Mouse (Mus musculus): Measurements from ENCODE around the gene Cyp1a2. TPM values are rescaled to one million over a fixed set of nuclear protein-coding genes. Genes with fewer than 3 reads are reported as not detected.

The Cyp1a2 gene
- total RNA-seq (2012; rRNA removed) (not detected in 2 replicates), total RNA-seq (2014; rRNA removed) (not detected in 2 replicates), polyA plus RNA-seq (2012; ENCODE audit: insufficient read length, low read depth) (not detected in 2 replicates)

GRCm38 (mm10) chr9:57683520-57683919 is at the start of gene Cyp1a2:
TSS of gene Cyp1a2 (minus strand) at chr9:57683703.
- no peak within 1 kb of the TSS for H3K27ac ChIP-seq (ENCODE audit: insufficient read depth, low read depth)
- no peaks in the 10 kb centered on the region for H3K9me3 ChIP-seq (replicated peaks; ENCODE audit: low read length)
- H3K4me2 ChIP-seq (ENCODE audit: insufficient read depth, low read depth, poor library complexity, severe bottlenecking), result no peak within 1 kb of the TSS
- H3K36me3 ChIP-seq (replicated peaks in 1 of 2; ENCODE audit: control insufficient read depth in 1 of 2, insufficient read depth in 1 of 2, low read length in 1 of 2), result no peaks in the 10 kb centered on the region
- in situ Hi-C loops (cut with MboI; ENCODE audit: low pct_ligation_motif_present, low pct_unique_long_range_greater_than_20kb, low sequenced_read_pairs) (no loop called here), dilution Hi-C loops (cut with MboI; ENCODE audit: extremely low pct_ligation_motif_present, extremely low pct_unique_long_range_greater_than_20kb, low sequenced_read_pairs) (no loop called here)
- no peak for DNase-seq (ENCODE audit: extremely low read depth)
- no peaks in the 10 kb centered on the region for H3K79me2 ChIP-seq (replicated peaks; ENCODE audit: control insufficient read depth, extremely low read depth, insufficient read depth, poor library complexity, severe bottlenecking)
- no peak for TF ChIP-seq ZC3H11A (IDR thresholded peaks at IDR 0.05; ENCODE audit: low read depth, low read length)
- no peak for TF ChIP-seq MYC (IDR thresholded peaks at IDR 0.05; ENCODE audit: low read depth, low read length)
- TF ChIP-seq USF2 (conservative IDR thresholded peaks at IDR 0.05; ENCODE audit: low read depth, low read length), result no peak
- TF ChIP-seq ETS1 (conservative IDR thresholded peaks at IDR 0.05; ENCODE audit: low read depth, low read length), result no peak
- no peak for TF ChIP-seq MXI1 (IDR thresholded peaks at IDR 0.05; ENCODE audit: low read depth, low read length)
- TF ChIP-seq KAT2A (IDR thresholded peaks at IDR 0.05; ENCODE audit: insufficient replicate concordance, low read length), result no peak
- no peak for TF ChIP-seq EP300 (IDR thresholded peaks at IDR 0.05; ENCODE audit: low read length)
- no peak for TF ChIP-seq MAZ (IDR thresholded peaks at IDR 0.05; ENCODE audit: low read depth, low read length)
- TF ChIP-seq TCF12 (IDR thresholded peaks at IDR 0.05; ENCODE audit: low read depth, low read length), result no peak
- no peak for TF ChIP-seq CTCF (conservative IDR thresholded peaks at IDR 0.05 in 1 of 2, IDR thresholded peaks at IDR 0.05 in 1 of 2; ENCODE audit: low read depth in 2 of 2, low read length in 2 of 2)
- no peak for TF ChIP-seq MAX (IDR thresholded peaks at IDR 0.05; ENCODE audit: low read length)
- no peak for TF ChIP-seq CHD1 (IDR thresholded peaks at IDR 0.05; ENCODE audit: low read depth, low read length)
- H3K4me1 ChIP-seq (ENCODE audit: control insufficient read depth in 1 of 2, insufficient read depth in 2 of 2), result no peaks in the 10 kb centered on the region
- no peak within 1 kb of the TSS for H3K4me3 ChIP-seq (replicated peaks in 1 of 3; ENCODE audit: low read depth in 2 of 3, low read length in 2 of 3, poor library complexity in 1 of 3)
- peaks cover 41% of the 10 kb centered on the region for H3K27me3 ChIP-seq (replicated peaks)
- H3K9ac ChIP-seq (ENCODE audit: insufficient read depth, low read depth), result no peak within 1 kb of the TSS

- TF ChIP-seq RAD21 (IDR thresholded peaks at IDR 0.05; ENCODE audit: low read depth, low read length), result no peak
- no peak for TF ChIP-seq E2F4 (IDR thresholded peaks at IDR 0.05; ENCODE audit: insufficient replicate concordance, low read depth, low read length)
- TF ChIP-seq HCFC1 (IDR thresholded peaks at IDR 0.05; ENCODE audit: low read depth, low read length), result no peak
- no peak for TF ChIP-seq MAX (IDR thresholded peaks at IDR 0.05; ENCODE audit: low read length)
- no peak for TF ChIP-seq IRF4 (IDR thresholded peaks at IDR 0.05; ENCODE audit: low read depth, low read length)
- TF ChIP-seq KAT2A (IDR thresholded peaks at IDR 0.05; ENCODE audit: insufficient replicate concordance, low read length), result no peak
- Histone ChIP-seq H3K36me3 (replicated peaks in 1 of 2; ENCODE audit: control insufficient read depth in 1 of 2, insufficient read depth in 1 of 2, low read length in 1 of 2) (peaks cover 37 to 89% of the 10 kb centered on the region in 2 experiments), H3K79me2 (replicated peaks; ENCODE audit: control insufficient read depth, extremely low read depth, insufficient read depth, poor library complexity, severe bottlenecking) (peaks cover 11% of the 10 kb centered on the region; the same call in 1 of the 2 replicates), H3K27me3 (replicated peaks) (no peaks in the 10 kb centered on the region), H3K4me2 (ENCODE audit: insufficient read depth, low read depth, poor library complexity, severe bottlenecking) (no peak overlapping the region), H3K27ac (ENCODE audit: insufficient read depth, low read depth) (no peak overlapping the region), H3K4me1 (ENCODE audit: control insufficient read depth in 1 of 2, insufficient read depth in 2 of 2) (no peaks in the 10 kb centered on the region), H3K9me3 (replicated peaks; ENCODE audit: low read length) (peaks cover 2% of the 10 kb centered on the region), H3K9ac (ENCODE audit: insufficient read depth, low read depth) (no peak overlapping the region), H3K4me3 (replicated peaks in 1 of 3; ENCODE audit: low read depth in 2 of 3, low read length in 2 of 3, poor library complexity in 1 of 3) (no peak overlapping the region)
- DNase-seq (ENCODE audit: extremely low read depth), result no peak
- in situ Hi-C loops (cut with MboI; ENCODE audit: low pct_ligation_motif_present, low pct_unique_long_range_greater_than_20kb, low sequenced_read_pairs) (no loop called here), dilution Hi-C loops (cut with MboI; ENCODE audit: extremely low pct_ligation_motif_present, extremely low pct_unique_long_range_greater_than_20kb, low sequenced_read_pairs) (no loop called here)
These were observed 44.8 kb upstream of the Cyp1a2 start for GRCm38 (mm10) chr9:57728312-57728711.

All from CH12.LX (cell line).